Mouse (Mus musculus): Measurements from ENCODE around the gene Sec22a.

DNA sequence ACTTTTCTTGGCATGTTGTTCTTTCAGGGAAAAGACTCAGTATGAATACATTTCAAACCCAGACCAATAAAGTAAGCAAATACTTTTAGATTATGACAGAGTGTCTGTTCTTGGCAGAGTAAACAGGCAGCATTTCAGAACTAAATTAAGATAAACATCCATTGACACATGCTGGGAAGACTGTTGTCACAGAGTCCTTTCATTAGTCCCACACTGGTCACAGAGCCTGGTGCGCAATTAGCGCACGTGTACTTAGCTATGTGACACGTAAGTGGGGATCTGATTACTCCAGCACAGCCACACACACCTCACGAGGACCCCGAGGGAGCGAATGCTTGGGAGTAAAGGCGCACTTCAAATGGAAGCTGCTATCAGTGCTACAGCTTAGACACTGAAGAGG lies 52.1 kb downstream of the Sec22a start:
- TF ChIP-seq CTCF (IDR thresholded peaks at IDR 0.05; ENCODE audit: insufficient read depth, low read length) (no peak), POLR2A (IDR thresholded peaks at IDR 0.05; ENCODE audit: borderline replicate concordance, extremely low read depth, low read depth, low read length) (no peak)

All from lung, adult 2 months (tissue).